Mouse (Mus musculus): ENCODE results near the gene Rps18. TPM values are rescaled to one million over a fixed set of nuclear protein-coding genes. Genes with fewer than 3 reads are reported as not detected.
"Not testable (repeated sequence)": the region's sequence is repeated elsewhere in the genome, so short reads cannot be mapped to it uniquely, and the experiment has no call there.

The Rps18 gene
- 1,559 and 1,933 TPM in 2 replicates for total RNA-seq (2014; rRNA removed)
- 224 and 252 TPM in 2 replicates for polyA plus RNA-seq (2012; rRNA removed)

DNA sequence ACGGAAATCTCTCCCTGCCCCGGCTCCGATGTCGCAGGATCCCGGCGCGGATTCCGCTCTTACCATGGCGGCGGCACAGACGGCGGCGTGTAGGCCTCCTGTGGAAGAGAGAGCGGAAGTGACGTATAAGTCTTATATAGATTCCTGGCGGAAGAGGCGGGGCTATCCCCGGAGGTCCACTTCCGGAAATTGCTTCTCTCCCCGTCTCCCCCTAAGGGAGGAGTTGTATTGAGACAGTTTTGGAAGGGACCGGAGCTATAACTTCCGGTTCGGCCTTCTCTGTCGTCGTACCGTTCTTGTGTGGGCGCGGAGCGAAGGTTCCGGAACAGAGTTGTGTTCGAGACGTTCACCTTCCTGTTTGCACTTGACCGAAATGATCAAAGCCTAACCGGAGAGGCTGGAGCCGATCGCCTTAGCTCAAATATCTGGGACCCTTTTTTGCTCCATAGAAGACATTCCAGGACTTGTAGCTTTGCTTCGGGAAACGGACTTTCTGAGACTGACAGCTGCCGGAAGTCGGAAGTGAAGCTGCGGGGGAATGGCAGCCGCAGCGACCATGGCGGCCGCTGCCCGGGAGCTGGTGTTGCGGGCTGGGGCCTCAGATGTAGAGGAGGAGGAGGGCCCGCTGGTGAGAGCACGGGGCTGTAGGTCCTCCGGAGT is at the start of gene Rps18, which contains the start of gene Vps52:
Gene Rps18 (minus strand): TSS at position 447 of the 660 bp plus-strand sequence.
Gene Vps52 (plus strand): TSS at position 258 of the 660 bp plus-strand sequence.
- Histone ChIP-seq H3K4me1 (ENCODE audit: control insufficient read depth, insufficient read depth, low read length) (peaks cover 9% of the 10 kb centered on the region), H3K4me3 (ENCODE audit: insufficient read depth, low read depth, low read length) (peak within 1 kb of the TSS; percentile 92), H3K9ac (ENCODE audit: low read depth, low read length) (peak within 1 kb of the TSS; percentile 95), H3K27ac (replicated peaks; ENCODE audit: insufficient read depth, low read depth, low read length) (peak within 1 kb of the TSS; percentile 93), H3K27me3 (ENCODE audit: control insufficient read depth, insufficient read depth, low read length) (no peaks in the 10 kb centered on the region), H3K36me3 (ENCODE audit: control insufficient read depth, insufficient read depth, low read length) (peaks cover 21% of the 10 kb centered on the region), H3K79me2 (ENCODE audit: control insufficient read depth, insufficient read depth, low read length) (peaks cover 5% of the 10 kb centered on the region; the same call in 1 of the 2 replicates)
- DNase-seq (ENCODE audit: extremely low read depth, low read depth, low spot score): peak; percentile 96
- under 1% methylated on average over 50 of the region's 50 CpGs for WGBS
- TF ChIP-seq POLR2A (IDR thresholded peaks at IDR 0.05; ENCODE audit: extremely low read depth, insufficient read depth, low read length) (peak; percentile 92), CTCF (IDR thresholded peaks at IDR 0.05; ENCODE audit: low read depth, low read length) (no peak)

DNA sequence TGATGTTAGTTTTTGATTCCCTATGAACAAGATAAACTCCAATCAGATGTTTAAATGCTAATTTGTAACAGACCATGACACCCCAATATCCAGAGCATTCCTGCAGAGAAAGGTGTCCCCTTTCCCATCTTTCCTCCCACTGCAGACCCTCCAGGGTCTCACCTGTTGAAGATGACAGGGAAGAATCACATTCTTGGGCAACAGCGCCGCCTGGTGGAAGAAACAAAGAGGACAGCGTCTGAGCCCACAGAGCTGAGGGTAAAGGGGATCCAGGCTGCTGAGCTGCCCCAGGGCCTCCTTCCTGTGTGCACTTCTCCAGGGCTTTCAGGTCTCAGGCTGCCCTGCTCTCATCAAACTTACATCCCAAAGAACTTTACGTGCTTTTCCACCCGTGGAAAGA is 47.6 kb upstream of the Rps18 start:
- WGBS: 9% methylated on average over 5 of the region's 5 CpGs
- Histone ChIP-seq H3K36me3 (ENCODE audit: control insufficient read depth, insufficient read depth, low read length) (peaks cover 2% of the 10 kb centered on the region; the same call in 1 of the 2 replicates), H3K9ac (ENCODE audit: low read depth, low read length) (no peak overlapping the region), H3K27me3 (ENCODE audit: control insufficient read depth, insufficient read depth, low read length) (peaks cover 3% of the 10 kb centered on the region; the same call in 1 of the 2 replicates), H3K27ac (replicated peaks; ENCODE audit: insufficient read depth, low read depth, low read length) (no peak overlapping the region), H3K4me3 (ENCODE audit: insufficient read depth, low read depth, low read length) (no peak overlapping the region), H3K4me1 (ENCODE audit: control insufficient read depth, insufficient read depth, low read length) (no peaks in the 10 kb centered on the region; the same call in 1 of the 2 replicates), H3K79me2 (ENCODE audit: control insufficient read depth, insufficient read depth, low read length) (peaks cover 3% of the 10 kb centered on the region; the same call in 1 of the 2 replicates)
- TF ChIP-seq CTCF (IDR thresholded peaks at IDR 0.05; ENCODE audit: low read depth, low read length) (peak; percentile 65), POLR2A (IDR thresholded peaks at IDR 0.05; ENCODE audit: extremely low read depth, insufficient read depth, low read length) (no peak)
- DNase-seq (ENCODE audit: extremely low read depth, low read depth, low spot score): no peak

DNA sequence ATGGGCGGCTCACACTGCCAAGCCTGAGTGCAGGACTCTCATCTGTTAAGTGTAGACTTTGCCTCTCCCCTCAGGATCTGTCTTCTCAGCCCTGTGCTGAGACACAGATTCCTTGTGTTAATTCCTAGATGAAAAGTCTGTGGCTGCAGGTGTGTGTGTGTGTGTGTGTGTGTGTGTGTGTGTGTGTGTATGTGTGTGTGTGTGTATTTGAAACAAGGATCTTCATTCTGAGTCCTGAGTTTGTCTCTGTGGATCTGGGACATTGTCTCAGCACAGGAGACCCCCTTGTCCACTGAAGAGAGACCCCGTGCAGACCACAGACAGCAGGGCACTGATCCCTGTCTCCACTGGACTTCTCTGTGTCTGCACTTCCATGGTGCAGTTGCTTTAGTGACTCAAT is 45.0 kb upstream of the Rps18 start:
- H3K79me2 ChIP-seq (ENCODE audit: control insufficient read depth, insufficient read depth, low read length); H3K4me1 ChIP-seq (ENCODE audit: control insufficient read depth, insufficient read depth, low read length); H3K27me3 ChIP-seq (ENCODE audit: control insufficient read depth, insufficient read depth, low read length); DNase-seq (ENCODE audit: extremely low read depth, low read depth, low spot score): not testable (repeated sequence)
- Histone ChIP-seq H3K9ac (ENCODE audit: low read depth, low read length) (peak overlapping the region; percentile 35; the same call in 1 of the 2 replicates), H3K4me3 (ENCODE audit: insufficient read depth, low read depth, low read length) (peak overlapping the region; percentile 23; the same call in 1 of the 2 replicates), H3K36me3 (ENCODE audit: control insufficient read depth, insufficient read depth, low read length) (peaks cover 19% of the 10 kb centered on the region), H3K27ac (replicated peaks; ENCODE audit: insufficient read depth, low read depth, low read length) (peak overlapping the region; percentile 54)
- WGBS: 69% methylated on average over 2 of the region's 2 CpGs

DNA sequence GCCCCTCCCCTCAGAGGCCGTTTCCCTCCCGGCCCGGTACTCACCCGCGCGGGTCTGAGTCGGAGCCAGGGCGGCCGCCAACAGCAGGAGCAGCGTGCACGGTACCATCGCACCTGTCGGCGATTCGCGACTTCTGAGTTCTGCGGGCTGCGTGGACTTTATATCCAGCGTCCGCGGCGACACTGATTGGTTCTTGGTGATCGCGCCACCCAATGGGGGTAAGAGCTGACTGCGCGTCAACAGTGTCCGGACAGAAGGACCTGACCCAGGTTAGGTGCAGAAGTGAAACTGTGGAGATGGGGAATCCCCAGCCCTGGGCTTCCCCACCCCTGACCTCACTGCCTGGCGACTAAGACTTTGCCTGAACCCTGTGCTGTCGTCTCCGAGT is 44.3 kb upstream of the Rps18 start, which contains the start of gene H2-K1:
Gene H2-K1 (minus strand): TSS at position 198 of the 388 bp plus-strand sequence.
- under 1% methylated on average over 30 of the region's 30 CpGs for WGBS
- no peak for TF ChIP-seq CTCF (IDR thresholded peaks at IDR 0.05; ENCODE audit: low read depth, low read length)
- peak; percentile 100 for TF ChIP-seq POLR2A (IDR thresholded peaks at IDR 0.05; ENCODE audit: extremely low read depth, insufficient read depth, low read length)
- peaks cover 19% of the 10 kb centered on the region for H3K36me3 ChIP-seq (ENCODE audit: control insufficient read depth, insufficient read depth, low read length)
- H3K9ac ChIP-seq (ENCODE audit: low read depth, low read length): peak within 1 kb of the TSS; percentile 94
- H3K79me2 ChIP-seq (ENCODE audit: control insufficient read depth, insufficient read depth, low read length): peaks cover 3% of the 10 kb centered on the region; the same call in 1 of the 2 replicates
- H3K27me3 ChIP-seq (ENCODE audit: control insufficient read depth, insufficient read depth, low read length): no peaks in the 10 kb centered on the region
- H3K4me1 ChIP-seq (ENCODE audit: control insufficient read depth, insufficient read depth, low read length): no peaks in the 10 kb centered on the region; the same call in 1 of the 2 replicates
- peak; percentile 94 for DNase-seq (ENCODE audit: extremely low read depth, low read depth, low spot score)
- H3K4me3 ChIP-seq (ENCODE audit: insufficient read depth, low read depth, low read length): peak within 1 kb of the TSS; percentile 82
- peak within 1 kb of the TSS; percentile 88 for H3K27ac ChIP-seq (replicated peaks; ENCODE audit: insufficient read depth, low read depth, low read length)

DNA sequence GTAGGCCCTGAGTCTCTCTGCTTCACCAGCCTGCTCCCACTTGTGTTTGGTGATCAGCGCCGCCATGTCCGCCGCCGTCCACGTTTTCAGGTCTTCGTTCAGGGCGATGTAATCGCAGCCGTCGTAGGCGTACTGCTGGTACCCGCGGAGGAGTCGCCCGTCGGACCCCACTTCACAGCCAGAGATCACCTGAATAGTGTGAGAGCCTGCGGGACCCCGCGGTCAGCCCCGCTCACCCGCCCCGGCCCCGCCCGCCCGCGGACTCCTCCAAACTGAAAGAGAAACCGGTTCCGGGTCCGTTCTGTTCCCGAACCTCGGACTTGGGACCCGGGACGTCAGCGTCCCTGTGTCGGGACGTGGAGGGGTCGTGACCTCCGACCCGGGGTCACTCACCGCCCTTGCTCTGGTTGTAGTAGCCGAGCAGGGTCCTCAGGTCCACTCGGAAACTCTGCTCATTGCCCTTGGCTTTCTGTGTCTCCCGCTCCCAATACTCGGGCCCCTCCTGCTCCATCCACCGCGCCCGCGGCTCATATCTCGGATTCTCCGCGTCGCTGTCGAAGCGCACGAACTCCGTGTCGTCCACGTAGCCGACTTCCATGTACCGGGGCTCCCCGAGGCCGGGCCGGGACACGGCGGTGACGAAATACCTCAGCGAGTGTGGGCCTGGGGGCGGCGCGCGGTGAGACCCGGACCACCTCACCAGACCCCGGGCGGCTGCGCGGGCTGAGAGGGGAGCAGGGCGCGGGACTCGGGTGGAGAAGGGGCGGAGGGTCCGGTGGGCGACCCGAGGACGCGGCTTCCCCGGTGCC is 43.7 kb upstream of the Rps18 start:
- peaks cover 19% of the 10 kb centered on the region for H3K36me3 ChIP-seq (ENCODE audit: control insufficient read depth, insufficient read depth, low read length)
- H3K4me3 ChIP-seq (ENCODE audit: insufficient read depth, low read depth, low read length): peak overlapping the region; percentile 82
- no peaks in the 10 kb centered on the region; the same call in 1 of the 2 replicates for H3K4me1 ChIP-seq (ENCODE audit: control insufficient read depth, insufficient read depth, low read length)
- 1% methylated on average over 86 of the region's 87 CpGs for WGBS
- DNase-seq (ENCODE audit: extremely low read depth, low read depth, low spot score): peak; percentile 76
- peak overlapping the region; percentile 94 for H3K9ac ChIP-seq (ENCODE audit: low read depth, low read length)
- no peaks in the 10 kb centered on the region for H3K27me3 ChIP-seq (ENCODE audit: control insufficient read depth, insufficient read depth, low read length)
- peak overlapping the region; percentile 88 for H3K27ac ChIP-seq (replicated peaks; ENCODE audit: insufficient read depth, low read depth, low read length)
- TF ChIP-seq POLR2A (IDR thresholded peaks at IDR 0.05; ENCODE audit: extremely low read depth, insufficient read depth, low read length) (no peak), CTCF (IDR thresholded peaks at IDR 0.05; ENCODE audit: low read depth, low read length) (no peak)
- peaks cover 3% of the 10 kb centered on the region; the same call in 1 of the 2 replicates for H3K79me2 ChIP-seq (ENCODE audit: control insufficient read depth, insufficient read depth, low read length)

DNA sequence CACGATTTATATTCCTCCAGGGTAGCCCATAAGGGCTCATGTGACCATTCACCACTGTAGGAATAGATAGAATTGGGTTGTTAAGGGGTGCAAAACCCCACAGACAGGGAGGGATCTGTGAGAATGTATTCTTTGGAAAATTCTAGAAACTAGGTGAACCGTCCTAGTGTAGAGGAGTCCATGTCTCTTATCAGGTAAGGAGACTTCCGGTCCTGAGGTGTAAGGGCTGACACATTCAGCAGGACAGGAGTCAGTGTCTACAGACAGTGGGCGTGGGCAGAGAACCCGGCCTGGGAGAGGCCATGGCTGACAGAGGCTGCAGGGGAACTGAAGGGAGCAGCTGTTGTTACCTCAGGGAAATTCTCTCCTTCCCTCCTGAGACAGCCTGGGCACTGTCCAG is 42.9 kb upstream of the Rps18 start:
- not testable (repeated sequence) for H3K27ac ChIP-seq (replicated peaks; ENCODE audit: insufficient read depth, low read depth, low read length); H3K27me3 ChIP-seq (ENCODE audit: control insufficient read depth, insufficient read depth, low read length); H3K79me2 ChIP-seq (ENCODE audit: control insufficient read depth, insufficient read depth, low read length); DNase-seq (ENCODE audit: extremely low read depth, low read depth, low spot score); H3K4me1 ChIP-seq (ENCODE audit: control insufficient read depth, insufficient read depth, low read length); H3K9ac ChIP-seq (ENCODE audit: low read depth, low read length)
- Histone ChIP-seq H3K36me3 (ENCODE audit: control insufficient read depth, insufficient read depth, low read length) (peaks cover 19% of the 10 kb centered on the region), H3K4me3 (ENCODE audit: insufficient read depth, low read depth, low read length) (peak overlapping the region; percentile 82)
- 58% methylated on average over 5 of the region's 5 CpGs for WGBS

DNA sequence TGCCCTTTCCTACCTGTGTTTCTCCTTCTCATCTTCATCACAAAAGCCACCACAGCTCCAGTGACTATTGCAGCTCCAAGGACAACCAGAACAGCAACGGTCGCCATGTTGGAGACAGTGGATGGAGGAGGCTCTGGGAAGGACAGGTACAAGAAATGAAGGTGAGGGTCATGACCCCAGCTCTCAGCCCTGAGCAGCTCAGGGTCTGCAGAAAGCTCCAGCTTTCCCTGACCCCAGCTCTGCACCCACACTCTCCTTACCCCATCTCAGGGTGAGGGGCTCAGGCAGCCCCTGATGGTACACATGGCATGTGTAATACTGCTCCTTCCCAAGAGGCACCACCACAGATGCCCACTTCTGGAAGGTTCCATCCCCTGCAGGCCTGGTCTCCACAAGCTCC is 41.2 kb upstream of the Rps18 start:
- not testable (repeated sequence) for DNase-seq (ENCODE audit: extremely low read depth, low read depth, low spot score); H3K79me2 ChIP-seq (ENCODE audit: control insufficient read depth, insufficient read depth, low read length); H3K27ac ChIP-seq (replicated peaks; ENCODE audit: insufficient read depth, low read depth, low read length); H3K4me3 ChIP-seq (ENCODE audit: insufficient read depth, low read depth, low read length); H3K4me1 ChIP-seq (ENCODE audit: control insufficient read depth, insufficient read depth, low read length); H3K9ac ChIP-seq (ENCODE audit: low read depth, low read length); H3K27me3 ChIP-seq (ENCODE audit: control insufficient read depth, insufficient read depth, low read length)
- peaks cover 19% of the 10 kb centered on the region for H3K36me3 ChIP-seq (ENCODE audit: control insufficient read depth, insufficient read depth, low read length)
- whole genome bisulfite sequencing: 92% methylated on average over 2 of the region's 2 CpGs

All from liver, adult 2 months (tissue).